Mouse (Mus musculus): ENCODE results near the gene Gm5485. TPM values are rescaled to one million over a fixed set of nuclear protein-coding genes. Genes with fewer than 3 reads are reported as not detected.

Gene Gm5485
- polyA plus RNA-seq, 1 experiment from 2014 or later, result 126 TPM

- ATAC-seq, result no peak
- H3K27me3 ChIP-seq (replicated peaks; ENCODE audit: control insufficient read depth, insufficient read depth, low read length), result no peaks in the 10 kb centered on the region
- WGBS, result 27% methylated on average over 7 of the region's 7 CpGs
- H3K4me1 ChIP-seq (replicated peaks; ENCODE audit: control insufficient read depth, insufficient read depth, low read length), result no peaks in the 10 kb centered on the region
- no peaks in the 10 kb centered on the region for H3K9me3 ChIP-seq (ENCODE audit: control insufficient read depth)
- TF ChIP-seq CTCF (IDR thresholded peaks at IDR 0.05; ENCODE audit: low read depth), result no peak
- H3K9ac ChIP-seq (ENCODE audit: low read depth, low read length), result no peak overlapping the region
- H3K4me3 ChIP-seq (ENCODE audit: low read depth, low read length), result no peak overlapping the region
- H3K4me2 ChIP-seq (replicated peaks; ENCODE audit: low read depth), result peak overlapping the region; percentile 41; the same call in 1 of the 2 replicates
- no peaks in the 10 kb centered on the region for H3K36me3 ChIP-seq (ENCODE audit: control insufficient read depth, insufficient read depth)
- peak overlapping the region; percentile 17; the same call in 1 of the 2 replicates for H3K27ac ChIP-seq (ENCODE audit: low read depth, low read length)
Observed at GRCm38 (mm10) chr16:48409580-48409979, 2.6 kb downstream of the Gm5485 start.

GRCm38 (mm10) chr16:48405674-48406403, 6.4 kb downstream of the Gm5485 start:
- Histone ChIP-seq H3K4me1 (replicated peaks; ENCODE audit: control insufficient read depth, insufficient read depth, low read length) (0 out of 2 replicates have a peak, but pooled peaks cover 10% of the 10 kb centered on the region), H3K9ac (ENCODE audit: low read depth, low read length) (no peak overlapping the region), H3K27ac (ENCODE audit: low read depth, low read length) (no peak overlapping the region), H3K9me3 (ENCODE audit: control insufficient read depth) (no peaks in the 10 kb centered on the region), H3K27me3 (replicated peaks; ENCODE audit: control insufficient read depth, insufficient read depth, low read length) (no peaks in the 10 kb centered on the region), H3K4me2 (replicated peaks; ENCODE audit: low read depth) (no peak overlapping the region), H3K4me3 (ENCODE audit: low read depth, low read length) (no peak overlapping the region), H3K36me3 (ENCODE audit: control insufficient read depth, insufficient read depth) (no peaks in the 10 kb centered on the region)
- no peak for TF ChIP-seq CTCF (IDR thresholded peaks at IDR 0.05; ENCODE audit: low read depth)
- WGBS, result 49% methylated on average over 10 of the region's 10 CpGs
- ATAC-seq, result no peak

DNA sequence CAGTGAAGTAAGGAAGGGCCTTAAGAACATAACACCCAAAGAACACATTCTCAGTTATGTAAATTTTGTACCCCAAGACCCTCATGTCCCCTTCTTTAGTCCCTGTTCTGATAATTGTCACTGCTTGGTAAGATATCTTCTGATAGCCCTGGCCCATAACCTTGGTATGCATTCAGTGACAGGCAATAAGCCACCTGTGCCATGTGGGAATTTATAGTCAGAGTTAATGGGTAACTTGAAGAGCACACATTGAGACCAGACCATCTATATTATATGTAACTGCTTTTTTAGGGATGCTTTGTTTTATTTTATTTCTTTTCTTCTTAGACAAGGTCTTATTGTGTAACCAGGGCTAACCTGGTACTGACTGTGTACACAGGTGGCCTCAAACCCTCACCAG, 8.2 kb downstream of the Gm5485 start:
- H3K9ac ChIP-seq (ENCODE audit: low read depth, low read length), result no peak overlapping the region
- H3K4me3 ChIP-seq (ENCODE audit: low read depth, low read length), result no peak overlapping the region
- no peak for TF ChIP-seq CTCF (IDR thresholded peaks at IDR 0.05; ENCODE audit: low read depth)
- 0 out of 2 replicates have a peak, but pooled peaks cover 10% of the 10 kb centered on the region for H3K4me1 ChIP-seq (replicated peaks; ENCODE audit: control insufficient read depth, insufficient read depth, low read length)
- H3K27ac ChIP-seq (ENCODE audit: low read depth, low read length), result peak overlapping the region; percentile 66
- no peak overlapping the region for H3K4me2 ChIP-seq (replicated peaks; ENCODE audit: low read depth)
- ATAC-seq, result peak; percentile 65
- no peaks in the 10 kb centered on the region for H3K27me3 ChIP-seq (replicated peaks; ENCODE audit: control insufficient read depth, insufficient read depth, low read length)
- no peaks in the 10 kb centered on the region for H3K36me3 ChIP-seq (ENCODE audit: control insufficient read depth, insufficient read depth)
- no peaks in the 10 kb centered on the region for H3K9me3 ChIP-seq (ENCODE audit: control insufficient read depth)

- Histone ChIP-seq H3K4me2 (replicated peaks; ENCODE audit: low read depth) (no peak overlapping the region), H3K27ac (ENCODE audit: low read depth, low read length) (peak overlapping the region; percentile 65), H3K36me3 (ENCODE audit: control insufficient read depth, insufficient read depth) (no peaks in the 10 kb centered on the region), H3K9ac (ENCODE audit: low read depth, low read length) (no peak overlapping the region), H3K27me3 (replicated peaks; ENCODE audit: control insufficient read depth, insufficient read depth, low read length) (no peaks in the 10 kb centered on the region), H3K4me1 (replicated peaks; ENCODE audit: control insufficient read depth, insufficient read depth, low read length) (0 out of 2 replicates have a peak, but pooled peaks cover 10% of the 10 kb centered on the region), H3K4me3 (ENCODE audit: low read depth, low read length) (no peak overlapping the region), H3K9me3 (ENCODE audit: control insufficient read depth) (no peaks in the 10 kb centered on the region)
- TF ChIP-seq CTCF (IDR thresholded peaks at IDR 0.05; ENCODE audit: low read depth), result no peak
- ATAC-seq, result peak; percentile 24; the same call in 1 of the 2 replicates
- 20% methylated on average over 3 of the region's 3 CpGs for WGBS
Observed at GRCm38 (mm10) chr16:48403423-48403822, 8.8 kb downstream of the Gm5485 start.

GRCm38 (mm10) chr16:48402963-48403362, 9.3 kb downstream of the Gm5485 start:
- H3K36me3 ChIP-seq (ENCODE audit: control insufficient read depth, insufficient read depth), result no peaks in the 10 kb centered on the region
- no peaks in the 10 kb centered on the region for H3K9me3 ChIP-seq (ENCODE audit: control insufficient read depth)
- 34% methylated on average over 4 of the region's 4 CpGs for WGBS
- peak overlapping the region; percentile 24; the same call in 1 of the 2 replicates for H3K4me2 ChIP-seq (replicated peaks; ENCODE audit: low read depth)
- peak; percentile 92 for ATAC-seq
- no peak overlapping the region for H3K4me3 ChIP-seq (ENCODE audit: low read depth, low read length)
- H3K27ac ChIP-seq (ENCODE audit: low read depth, low read length), result peak overlapping the region; percentile 68
- no peaks in the 10 kb centered on the region for H3K27me3 ChIP-seq (replicated peaks; ENCODE audit: control insufficient read depth, insufficient read depth, low read length)
- H3K9ac ChIP-seq (ENCODE audit: low read depth, low read length), result no peak overlapping the region
- TF ChIP-seq CTCF (IDR thresholded peaks at IDR 0.05; ENCODE audit: low read depth), result no peak
- H3K4me1 ChIP-seq (replicated peaks; ENCODE audit: control insufficient read depth, insufficient read depth, low read length), result 0 out of 2 replicates have a peak, but pooled peaks cover 10% of the 10 kb centered on the region

DNA sequence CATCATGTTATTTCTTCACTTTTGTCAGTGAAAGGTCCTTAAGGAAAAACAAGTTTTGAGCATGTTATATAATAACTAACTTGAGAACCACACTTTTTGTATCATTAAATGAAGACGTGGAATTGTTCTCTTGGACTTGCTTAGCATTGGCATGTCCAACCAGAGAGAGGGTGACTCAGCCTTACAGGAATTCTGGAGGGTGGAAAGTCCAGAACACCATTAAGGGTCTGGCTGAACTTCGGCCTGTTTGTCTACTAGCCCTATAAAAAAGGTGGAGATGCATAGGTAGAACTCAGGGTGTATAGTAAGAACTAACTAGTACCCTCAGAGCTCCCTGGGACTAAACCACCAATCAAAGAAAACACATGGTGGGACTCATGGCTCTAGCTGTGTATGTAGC, 16.9 kb downstream of the Gm5485 start:
- Histone ChIP-seq H3K4me3 (ENCODE audit: low read depth, low read length) (no peak overlapping the region), H3K4me2 (replicated peaks; ENCODE audit: low read depth) (no peak overlapping the region), H3K9me3 (ENCODE audit: control insufficient read depth) (no peaks in the 10 kb centered on the region), H3K27ac (ENCODE audit: low read depth, low read length) (no peak overlapping the region; the same call in 1 of the 2 replicates), H3K9ac (ENCODE audit: low read depth, low read length) (no peak overlapping the region), H3K27me3 (replicated peaks; ENCODE audit: control insufficient read depth, insufficient read depth, low read length) (no peaks in the 10 kb centered on the region), H3K4me1 (replicated peaks; ENCODE audit: control insufficient read depth, insufficient read depth, low read length) (no peaks in the 10 kb centered on the region), H3K36me3 (ENCODE audit: control insufficient read depth, insufficient read depth) (no peaks in the 10 kb centered on the region)
- TF ChIP-seq CTCF (IDR thresholded peaks at IDR 0.05; ENCODE audit: low read depth), result no peak
- peak; percentile 98 for ATAC-seq
- 48% methylated on average over 2 of the region's 2 CpGs for WGBS
